Mouse (Mus musculus) liver, embryonic 14.5 days (tissue): ENCODE measurements around the gene Zfhx2.

Experiments
- CTCF ChIP-seq: IDR thresholded peaks from 2 replicates; pipeline ENCODE4 v1.5.1; 2016; ENCODE audit warnings: antibody characterized with exemption, low read depth, control low read depth
- EP300 ChIP-seq: IDR thresholded peaks from 2 replicates; pipeline ENCODE4 v1.6.1; 2016; ENCODE audit warnings: antibody characterized with exemption, low read depth

- TF ChIP-seq EP300, result no peak
- no peak for TF ChIP-seq CTCF
Observed at GRCm38 (mm10) chr14:55077481-55078365, 14.4 kb downstream of the Zfhx2 start.
